Mouse (Mus musculus) central nervous system, embryonic 18 days (tissue): Measurements from ENCODE around the gene Surf2. TPM values are rescaled to one million over a fixed set of nuclear protein-coding genes. Genes with fewer than 3 reads are reported as not detected.

Experiments used
- polyA plus RNA-seq: library from polyadenylated mRNA; depleted of rRNA; stranded (reverse); fragments of >200 nt; gene quantifications from 2 replicates; pipeline ENCODE4 v1.2.3, GENCODE M21; 2012; rRNA removed

Surf2 gene
- 55.1 and 56.3 TPM in 2 replicates for polyA plus RNA-seq

GRCm38 (mm10) chr2:26915927-26916728 lies at the start of gene Surf2, which contains the start of gene Surf1:
Surf2 (plus strand) TSS chr2:26916367.
Surf1 (minus strand) TSS chr2:26916530.

GRCm38 (mm10) chr2:26902467-26903220 lies 13.5 kb upstream of the Surf2 start, which contains the start of gene Surf6:
Surf6 (minus strand) TSS chr2:26902879.

GRCm38 (mm10) chr2:26910124-26910993 lies 5.8 kb upstream of the Surf2 start, which contains the start of the genes Med22 and Rpl7a:
Med22 (minus strand) TSS chr2:26910677.
Rpl7a (plus strand) TSS chr2:26910764.

GRCm38 (mm10) chr2:26933304-26934055 lies 17.3 kb downstream of the Surf2 start, which contains the start of the genes Surf4 and Stkld1:
Surf4 (minus strand) TSS chr2:26933928.
Stkld1 (plus strand) TSS chr2:26934047.

DNA sequence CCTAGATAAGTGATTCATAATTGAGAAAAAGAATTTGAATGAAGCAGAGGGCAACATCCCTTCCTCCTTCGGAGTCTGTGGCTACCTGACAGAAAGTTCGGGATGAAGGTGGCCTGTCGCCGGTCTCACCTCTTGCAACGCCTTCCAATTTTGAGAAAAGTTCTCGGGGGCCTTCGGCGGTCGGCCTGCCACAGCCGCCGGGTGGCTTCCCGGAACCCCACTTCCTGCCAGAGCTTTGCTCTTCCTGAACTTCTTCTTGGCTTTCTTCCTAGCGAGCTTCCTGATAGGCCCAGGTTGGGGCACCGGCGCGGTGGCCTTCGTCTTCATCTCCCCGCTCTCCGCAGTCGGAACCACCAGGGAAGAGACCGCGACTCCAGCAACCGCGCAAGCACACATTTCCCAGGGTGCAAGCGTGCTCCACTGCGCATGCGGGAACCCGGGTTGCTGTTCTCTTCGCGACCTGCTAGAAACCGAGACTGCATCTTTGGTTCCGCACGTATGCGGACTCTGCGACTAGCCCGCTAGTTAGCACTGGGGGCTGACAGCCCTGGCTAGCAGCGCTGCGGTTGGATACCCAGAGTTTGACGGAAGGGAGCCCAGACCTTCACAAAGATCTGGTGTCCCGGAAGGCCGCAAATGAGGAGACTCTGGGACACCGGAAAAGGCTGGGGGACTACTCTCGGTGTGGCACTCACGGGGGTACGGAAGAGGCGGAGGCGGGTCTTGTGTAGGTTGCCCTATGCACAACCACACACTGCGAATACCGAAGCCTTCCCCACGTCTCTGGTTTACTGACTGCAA lies 48.0 kb downstream of the Surf2 start, which contains the start of gene Rexo4:
Gene Rexo4 (minus strand): TSS at position 464 of the 801 bp plus-strand sequence.

Other genes starting within 250 kb of the Surf2 start
- gene Lcn4, start 245.1 kb upstream of the Surf2 start, polyA plus RNA-seq, result not detected in 2 replicates
- gene Abo, start 51.4 kb upstream of the Surf2 start, polyA plus RNA-seq, result not detected in 2 replicates
- 28.2 and 28.9 TPM in 2 replicates for gene Surf6, start 13.5 kb upstream of the Surf2 start, polyA plus RNA-seq
- 112 and 117 TPM in 2 replicates for gene Med22, start 5.7 kb upstream of the Surf2 start, polyA plus RNA-seq
- gene Rpl7a, start 5.6 kb upstream of the Surf2 start, polyA plus RNA-seq, result 1,447 and 1,537 TPM in 2 replicates
- gene Surf1, start 163 bp downstream of the Surf2 start, polyA plus RNA-seq, result 87.0 and 91.3 TPM in 2 replicates
- 79.1 and 80.0 TPM in 2 replicates for gene Surf4, start 17.6 kb downstream of the Surf2 start, polyA plus RNA-seq
- 0.12 and 0.16 TPM in 2 replicates for gene Stkld1, start 17.7 kb downstream of the Surf2 start, polyA plus RNA-seq
- 50.7 and 53.4 TPM in 2 replicates for gene Rexo4, start 48.0 kb downstream of the Surf2 start, polyA plus RNA-seq
- gene Adamts13, start 57.0 kb downstream of the Surf2 start, polyA plus RNA-seq, result 0.21 and 0.44 TPM in 2 replicates
- gene Cacfd1, start 93.6 kb downstream of the Surf2 start, polyA plus RNA-seq, result 80.8 and 83.9 TPM in 2 replicates
- 19.1 and 19.2 TPM in 2 replicates for gene Slc2a6, start 111.6 kb downstream of the Surf2 start, polyA plus RNA-seq
- gene Mymk, start 155.8 kb downstream of the Surf2 start, polyA plus RNA-seq, result 0.10 and 1.7 TPM in 2 replicates
- 19.0 and 19.4 TPM in 2 replicates for gene Adamtsl2, start 163.0 kb downstream of the Surf2 start, polyA plus RNA-seq
- gene Fam163b, start 226.1 kb downstream of the Surf2 start, polyA plus RNA-seq, result 19.3 and 25.3 TPM in 2 replicates
- 1.3 and 1.7 TPM in 2 replicates for gene Dbh, start 248.9 kb downstream of the Surf2 start, polyA plus RNA-seq